Mouse (Mus musculus): ENCODE results near the gene Asgr1. TPM values are rescaled to one million over a fixed set of nuclear protein-coding genes. Genes with fewer than 3 reads are reported as not detected.

Asgr1 gene
- polyA plus RNA-seq, 1 experiment, result 1.2 TPM

GRCm38 (mm10) chr11:70028401-70029129, 25.3 kb upstream of the Asgr1 start:
- TF ChIP-seq CTCF (IDR thresholded peaks at IDR 0.05; ENCODE audit: borderline replicate concordance, extremely low read depth, insufficient read depth, insufficient read length), result no peak
- no peak for TF ChIP-seq POLR2A (IDR thresholded peaks at IDR 0.05; ENCODE audit: borderline replicate concordance, extremely low read depth, insufficient read depth, insufficient read length, poor library complexity, severe bottlenecking)
- DNase-seq (ENCODE audit: low read depth), result no peak

DNA sequence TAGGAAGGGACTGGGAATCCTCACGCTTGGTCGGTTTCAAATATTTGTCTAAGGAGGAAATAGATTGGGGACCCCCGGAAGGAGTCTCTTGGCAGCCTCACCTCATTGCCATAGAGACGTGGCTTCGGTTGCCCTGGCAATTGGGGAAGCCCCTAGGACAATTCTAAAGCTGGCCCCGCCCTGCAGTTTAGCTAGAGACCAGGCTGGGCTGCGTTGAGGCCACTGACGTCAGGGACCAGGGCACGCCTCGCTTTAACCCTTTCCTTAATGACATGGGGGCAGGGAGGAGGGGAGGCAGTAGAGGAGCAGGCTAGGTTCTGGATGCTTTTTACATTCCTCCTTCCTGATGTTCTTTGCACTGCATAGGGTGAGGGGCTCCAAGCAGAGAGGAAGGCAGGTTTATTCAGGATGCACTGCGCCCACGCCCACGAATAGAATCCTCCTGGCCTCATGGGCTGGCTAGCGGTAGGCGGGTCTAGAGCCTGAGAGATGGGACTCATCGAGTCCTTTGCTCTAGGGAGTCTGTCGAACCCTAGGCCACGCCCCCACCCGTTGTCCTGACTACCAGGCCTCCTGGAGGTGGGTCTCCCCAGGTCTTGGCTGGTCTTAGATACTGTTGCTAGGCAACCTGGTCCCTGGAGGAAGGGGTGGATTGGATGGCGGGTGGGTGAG, 24.6 kb upstream of the Asgr1 start:
- TF ChIP-seq CTCF (IDR thresholded peaks at IDR 0.05; ENCODE audit: borderline replicate concordance, extremely low read depth, insufficient read depth, insufficient read length) (no peak), POLR2A (IDR thresholded peaks at IDR 0.05; ENCODE audit: borderline replicate concordance, extremely low read depth, insufficient read depth, insufficient read length, poor library complexity, severe bottlenecking) (no peak)
- peak; percentile 99 for DNase-seq (ENCODE audit: low read depth)

- TF ChIP-seq POLR2A (IDR thresholded peaks at IDR 0.05; ENCODE audit: borderline replicate concordance, extremely low read depth, insufficient read depth, insufficient read length, poor library complexity, severe bottlenecking) (no peak), CTCF (IDR thresholded peaks at IDR 0.05; ENCODE audit: borderline replicate concordance, extremely low read depth, insufficient read depth, insufficient read length) (no peak)
- DNase-seq (ENCODE audit: low read depth), result no peak
Measured at GRCm38 (mm10) chr11:70029829-70030550, 23.9 kb upstream of the Asgr1 start.

GRCm38 (mm10) chr11:70030651-70031320, 23.1 kb upstream of the Asgr1 start:
- no peak for DNase-seq (ENCODE audit: low read depth)
- TF ChIP-seq CTCF (IDR thresholded peaks at IDR 0.05; ENCODE audit: borderline replicate concordance, extremely low read depth, insufficient read depth, insufficient read length) (no peak), POLR2A (IDR thresholded peaks at IDR 0.05; ENCODE audit: borderline replicate concordance, extremely low read depth, insufficient read depth, insufficient read length, poor library complexity, severe bottlenecking) (no peak)

DNA sequence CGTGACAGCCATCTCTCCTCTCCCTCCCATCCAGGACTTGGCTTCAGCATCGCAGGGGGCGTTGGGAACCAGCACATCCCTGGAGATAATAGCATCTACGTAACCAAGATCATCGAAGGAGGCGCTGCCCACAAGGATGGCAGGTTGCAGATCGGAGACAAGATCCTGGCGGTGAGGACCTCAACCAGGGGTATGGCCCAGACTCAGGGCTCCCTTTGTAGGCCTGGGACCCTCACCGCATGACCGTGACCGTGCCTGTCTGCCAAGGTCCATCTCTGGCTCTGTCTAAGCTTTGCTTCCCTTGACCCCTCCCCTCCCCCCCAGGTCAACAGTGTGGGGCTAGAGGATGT, 22.6 kb upstream of the Asgr1 start:
- TF ChIP-seq POLR2A (IDR thresholded peaks at IDR 0.05; ENCODE audit: borderline replicate concordance, extremely low read depth, insufficient read depth, insufficient read length, poor library complexity, severe bottlenecking) (no peak), CTCF (IDR thresholded peaks at IDR 0.05; ENCODE audit: borderline replicate concordance, extremely low read depth, insufficient read depth, insufficient read length) (no peak)
- no peak for DNase-seq (ENCODE audit: low read depth)

- TF ChIP-seq CTCF (IDR thresholded peaks at IDR 0.05; ENCODE audit: borderline replicate concordance, extremely low read depth, insufficient read depth, insufficient read length) (no peak), POLR2A (IDR thresholded peaks at IDR 0.05; ENCODE audit: borderline replicate concordance, extremely low read depth, insufficient read depth, insufficient read length, poor library complexity, severe bottlenecking) (no peak)
- no peak for DNase-seq (ENCODE audit: low read depth)
Measured at GRCm38 (mm10) chr11:70038174-70038573, 15.7 kb upstream of the Asgr1 start.

DNA sequence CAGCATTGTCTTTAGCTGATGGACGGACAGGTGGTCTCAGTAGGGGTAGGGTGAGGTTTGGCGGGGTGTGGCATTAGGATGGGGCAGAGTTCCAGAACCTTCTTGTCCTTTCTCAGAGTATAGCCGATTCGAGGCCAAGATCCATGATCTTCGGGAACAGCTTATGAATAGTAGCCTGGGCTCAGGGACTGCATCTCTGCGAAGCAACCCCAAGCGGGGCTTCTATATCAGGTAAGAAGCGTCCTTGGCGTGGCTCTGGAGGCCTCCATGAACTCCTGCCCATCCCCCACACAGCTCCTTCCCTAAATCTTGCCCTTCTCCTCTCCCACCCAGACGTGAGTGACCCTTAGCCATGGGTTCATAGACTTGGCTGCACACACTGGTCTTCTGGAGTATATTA, 14.3 kb upstream of the Asgr1 start:
- no peak for TF ChIP-seq POLR2A (IDR thresholded peaks at IDR 0.05; ENCODE audit: borderline replicate concordance, extremely low read depth, insufficient read depth, insufficient read length, poor library complexity, severe bottlenecking)
- no peak for TF ChIP-seq CTCF (IDR thresholded peaks at IDR 0.05; ENCODE audit: borderline replicate concordance, extremely low read depth, insufficient read depth, insufficient read length)
- no peak for DNase-seq (ENCODE audit: low read depth)

DNA sequence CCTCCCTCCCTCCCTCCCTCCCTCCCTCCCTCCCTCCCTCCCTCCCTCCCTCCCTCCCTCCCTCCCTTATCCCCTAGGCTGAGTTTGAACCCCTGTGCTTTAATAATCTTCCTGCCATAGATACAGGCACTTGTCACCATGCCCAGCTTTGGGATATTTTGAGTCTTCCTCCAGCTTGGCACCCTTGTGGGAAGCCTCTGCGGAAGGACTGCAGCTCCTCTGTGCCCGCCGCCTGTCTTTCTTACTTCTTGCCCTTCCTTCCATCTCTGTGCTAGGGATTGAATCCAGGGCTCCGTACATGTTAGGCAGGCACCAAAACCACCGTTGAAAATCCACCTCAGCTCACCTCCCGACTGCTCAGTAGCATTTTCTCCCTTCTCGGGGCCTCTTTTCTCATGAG, 13.7 kb upstream of the Asgr1 start:
- DNase-seq (ENCODE audit: low read depth), result no peak
- TF ChIP-seq CTCF (IDR thresholded peaks at IDR 0.05; ENCODE audit: borderline replicate concordance, extremely low read depth, insufficient read depth, insufficient read length) (no peak), POLR2A (IDR thresholded peaks at IDR 0.05; ENCODE audit: borderline replicate concordance, extremely low read depth, insufficient read depth, insufficient read length, poor library complexity, severe bottlenecking) (no peak)

DNA sequence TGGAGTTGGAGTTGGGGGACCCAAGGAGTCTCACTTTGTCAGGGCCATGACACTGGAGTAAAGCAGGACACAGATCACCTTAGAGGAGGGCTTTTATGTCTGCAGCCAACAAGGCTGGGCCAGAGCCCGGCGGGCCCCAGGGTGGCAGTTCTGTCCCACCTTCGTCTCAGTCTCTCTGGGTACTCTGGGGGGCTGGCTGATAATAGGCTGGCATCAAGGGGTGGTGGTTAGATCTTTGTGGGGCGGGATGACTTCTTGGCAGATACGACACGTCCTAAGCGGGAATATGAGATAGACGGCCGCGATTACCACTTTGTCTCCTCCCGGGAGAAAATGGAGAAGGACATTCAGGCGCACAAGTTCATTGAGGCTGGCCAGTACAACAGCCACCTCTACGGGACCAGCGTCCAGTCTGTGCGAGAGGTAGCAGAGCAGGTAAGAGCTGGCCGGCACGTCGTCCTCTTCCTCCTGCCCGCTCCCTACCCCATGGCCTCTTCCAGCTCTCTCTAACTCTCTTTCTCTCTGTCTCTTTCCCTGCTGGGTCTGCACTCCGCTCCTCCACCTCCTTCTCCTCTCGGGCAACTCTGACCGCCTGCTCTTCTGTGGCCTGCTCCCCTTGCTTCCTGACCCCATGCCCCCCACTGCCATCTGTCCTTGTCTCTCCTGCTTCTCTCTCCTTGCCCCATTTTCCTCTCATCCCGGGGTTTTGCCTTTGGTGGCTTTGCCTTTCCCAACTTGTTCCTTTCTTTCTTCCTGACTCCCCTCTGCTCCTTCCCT, 11.4 kb upstream of the Asgr1 start:
- TF ChIP-seq CTCF (IDR thresholded peaks at IDR 0.05; ENCODE audit: borderline replicate concordance, extremely low read depth, insufficient read depth, insufficient read length) (no peak), POLR2A (IDR thresholded peaks at IDR 0.05; ENCODE audit: borderline replicate concordance, extremely low read depth, insufficient read depth, insufficient read length, poor library complexity, severe bottlenecking) (no peak)
- DNase-seq (ENCODE audit: low read depth), result no peak

DNA sequence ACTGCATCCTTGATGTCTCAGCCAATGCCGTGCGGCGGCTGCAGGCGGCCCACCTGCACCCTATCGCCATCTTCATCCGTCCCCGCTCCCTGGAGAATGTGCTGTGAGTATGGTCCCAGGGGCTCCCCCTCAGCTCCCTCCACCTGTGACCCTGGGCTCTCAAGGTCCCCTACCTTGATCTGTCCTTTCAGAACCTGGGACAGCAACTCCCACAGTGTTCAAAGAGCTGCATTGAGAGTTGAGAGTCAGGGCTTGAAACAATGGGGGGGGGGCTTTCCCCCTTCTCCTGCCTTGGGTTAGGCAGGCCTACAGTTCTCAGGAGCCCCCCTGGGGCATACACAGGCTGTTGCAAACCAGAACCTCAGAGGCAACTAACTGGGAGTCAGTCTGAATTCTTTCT, 10.2 kb upstream of the Asgr1 start:
- DNase-seq (ENCODE audit: low read depth), result no peak
- no peak for TF ChIP-seq CTCF (IDR thresholded peaks at IDR 0.05; ENCODE audit: borderline replicate concordance, extremely low read depth, insufficient read depth, insufficient read length)
- no peak for TF ChIP-seq POLR2A (IDR thresholded peaks at IDR 0.05; ENCODE audit: borderline replicate concordance, extremely low read depth, insufficient read depth, insufficient read length, poor library complexity, severe bottlenecking)

Measured in brain, embryonic 14.5 days (tissue).